Mouse (Mus musculus) forebrain, embryonic 11.5 days (tissue): ENCODE data around the gene Brix1. TPM values are rescaled to one million over a fixed set of nuclear protein-coding genes. Genes with fewer than 3 reads are reported as not detected.
"Not testable (repeated sequence)": the region's sequence is repeated elsewhere in the genome, so short reads cannot be mapped to it uniquely, and the experiment has no call there.

Experiments
- ATAC-seq: fragments of 200-750 bp; cut with Nextera tagmentation; replicated peaks from 2 replicates; pipeline ENCODE4 v1.8.0; 2017; ENCODE audit warnings: moderate TSS enrichment; ENCODE audit not compliant: low FRiP score
- DNase-seq: peaks from one replicate; pipeline ENCODE4 v3.0.0-alpha.2; 2017; ENCODE audit warnings: low spot score
- H3K27ac ChIP-seq: fragments of 300-500 bp; sonication (generic); 2 replicates; pipeline ENCODE4 v1.5.1; 2014; ENCODE audit warnings: low read depth, low read length
- H3K27me3 ChIP-seq: fragments of 300-500 bp; sonication (generic); 2 replicates; pipeline ENCODE4 v1.6.1; 2014; ENCODE audit warnings: mild to moderate bottlenecking, low read length, mixed read lengths; ENCODE audit not compliant: control insufficient read depth, insufficient read depth
- H3K36me3 ChIP-seq: fragments of 300-500 bp; sonication (generic); 2 replicates; pipeline ENCODE4 v1.6.1; 2014; ENCODE audit warnings: mild to moderate bottlenecking, low read length, moderate library complexity, mixed read lengths; ENCODE audit not compliant: control insufficient read depth, insufficient read depth
- H3K4me1 ChIP-seq: fragments of 300-500 bp; sonication (generic); replicated peaks from 2 replicates; pipeline ENCODE4 v1.6.1; 2014; ENCODE audit warnings: low read length, mixed read lengths; ENCODE audit not compliant: control insufficient read depth, insufficient read depth
- H3K4me2 ChIP-seq: fragments of 300-500 bp; sonication (generic); 2 replicates; pipeline ENCODE4 v1.6.1; 2014; ENCODE audit warnings: low read depth, mild to moderate bottlenecking, low read length, moderate library complexity, mixed read lengths; ENCODE audit not compliant: severe bottlenecking
- H3K4me3 ChIP-seq: fragments of 300-500 bp; sonication (generic); 2 replicates; pipeline ENCODE4 v1.5.1; 2014; ENCODE audit warnings: low read depth, low read length
- H3K9ac ChIP-seq: fragments of 300-500 bp; sonication (generic); 2 replicates; pipeline ENCODE4 v1.6.1; 2014; ENCODE audit warnings: low read length
- H3K9me3 ChIP-seq: fragments of 300-500 bp; sonication (generic); 2 replicates; pipeline ENCODE4 v1.6.1; 2016; ENCODE audit warnings: low read length, mixed read lengths; ENCODE audit not compliant: control insufficient read depth
- WGBS: fragments of 180-500 bp; shearing (Covaris S2); extraction: QIAGEN DNeasy Blood & Tissue Kit; methylation state at CpG from one replicate; pipeline ENCODE4 v1.1.7; 2014; 5-methylcytosine and 5-hydroxymethylcytosine counted together
- polyA plus RNA-seq: library from polyadenylated mRNA; unstranded; fragments of >200 nt; fragmentation: Nextera tagmentation; extraction: Ambion mirVana; gene quantifications from 2 replicates; pipeline ENCODE4 v1.2.1, GENCODE M21; 2014

Gene Brix1
- polyA plus RNA-seq, 1 experiment from 2014 or later: 146 TPM

- H3K4me2 ChIP-seq: no peak overlapping the region
- H3K4me1 ChIP-seq: no peaks in the 10 kb centered on the region
- H3K9me3 ChIP-seq: no peaks in the 10 kb centered on the region
- no peak overlapping the region for H3K9ac ChIP-seq
- H3K36me3 ChIP-seq: peaks cover 3% of the 10 kb centered on the region
- WGBS: 84% methylated on average over 5 of the region's 5 CpGs
- H3K27ac ChIP-seq: no peak overlapping the region
- H3K27me3 ChIP-seq: no peaks in the 10 kb centered on the region
- ATAC-seq (no peak), DNase-seq (no peak)
- no peak overlapping the region for H3K4me3 ChIP-seq
Observed at GRCm38 (mm10) chr15:10500035-10500434, 14.3 kb upstream of the Brix1 start.

GRCm38 (mm10) chr15:10499593-10499992, 13.8 kb upstream of the Brix1 start:
- ATAC-seq (no peak), DNase-seq (no peak)
- 79% methylated on average over 5 of the region's 5 CpGs for WGBS
- Histone ChIP-seq H3K9me3 (no peaks in the 10 kb centered on the region), H3K4me3 (no peak overlapping the region), H3K27ac (no peak overlapping the region), H3K9ac (no peak overlapping the region), H3K4me1 (no peaks in the 10 kb centered on the region), H3K27me3 (no peaks in the 10 kb centered on the region), H3K36me3 (peaks cover 3% of the 10 kb centered on the region), H3K4me2 (no peak overlapping the region)

GRCm38 (mm10) chr15:10496696-10497095, 10.9 kb upstream of the Brix1 start:
- H3K9me3 ChIP-seq, DNase-seq, H3K4me2 ChIP-seq, H3K9ac ChIP-seq, H3K4me1 ChIP-seq, H3K36me3 ChIP-seq, H3K27me3 ChIP-seq, H3K27ac ChIP-seq, H3K4me3 ChIP-seq, ATAC-seq: not testable (repeated sequence)
- 95% methylated on average over 1 of the region's 1 CpGs for WGBS

GRCm38 (mm10) chr15:10495944-10496343, 10.2 kb upstream of the Brix1 start:
- DNase-seq: no peak
- ATAC-seq: no peak
- H3K9ac ChIP-seq: no peak overlapping the region
- H3K36me3 ChIP-seq: peaks cover 6% of the 10 kb centered on the region
- H3K4me2 ChIP-seq: no peak overlapping the region
- no peaks in the 10 kb centered on the region for H3K27me3 ChIP-seq
- no peak overlapping the region for H3K27ac ChIP-seq
- WGBS: 93% methylated on average over 11 of the region's 11 CpGs
- H3K4me3 ChIP-seq: no peak overlapping the region
- H3K9me3 ChIP-seq: no peaks in the 10 kb centered on the region
- no peaks in the 10 kb centered on the region for H3K4me1 ChIP-seq

GRCm38 (mm10) chr15:10490101-10490500, 4.4 kb upstream of the Brix1 start:
- Histone ChIP-seq H3K36me3 (peaks cover 2% of the 10 kb centered on the region; the same call in 1 of the 2 replicates), H3K27ac (no peak overlapping the region), H3K4me1 (peaks cover 2% of the 10 kb centered on the region; the same call in 1 of the 2 replicates), H3K4me2 (no peak overlapping the region), H3K27me3 (no peaks in the 10 kb centered on the region), H3K9me3 (no peaks in the 10 kb centered on the region), H3K4me3 (no peak overlapping the region), H3K9ac (no peak overlapping the region)
- DNase-seq (no peak), ATAC-seq (no peak)
- WGBS: 93% methylated on average over 5 of the region's 5 CpGs

GRCm38 (mm10) chr15:10487246-10487645, 1.5 kb upstream of the Brix1 start:
- Histone ChIP-seq H3K27me3 (no peaks in the 10 kb centered on the region), H3K4me3 (no peak overlapping the region), H3K9me3 (no peaks in the 10 kb centered on the region), H3K36me3 (peaks cover 2% of the 10 kb centered on the region; the same call in 1 of the 2 replicates), H3K4me2 (peak overlapping the region; percentile 87), H3K9ac (no peak overlapping the region), H3K4me1 (peaks cover 6% of the 10 kb centered on the region; the same call in 1 of the 2 replicates), H3K27ac (no peak overlapping the region)
- ATAC-seq: no peak
- 71% methylated on average over 2 of the region's 2 CpGs for WGBS
- no peak for DNase-seq

GRCm38 (mm10) chr15:10486365-10486839, 655 bp upstream of the Brix1 start:
- Histone ChIP-seq H3K4me1 (peaks cover 6% of the 10 kb centered on the region; the same call in 1 of the 2 replicates), H3K9ac (peak overlapping the region; percentile 83), H3K36me3 (no peaks in the 10 kb centered on the region), H3K4me3 (peak overlapping the region; percentile 61), H3K9me3 (no peaks in the 10 kb centered on the region), H3K27me3 (no peaks in the 10 kb centered on the region), H3K27ac (no peak overlapping the region; the same call in 1 of the 2 replicates), H3K4me2 (peak overlapping the region; percentile 87)
- ATAC-seq (peak; percentile 53), DNase-seq (no peak)
- 2% methylated on average over 18 of the region's 18 CpGs for WGBS

GRCm38 (mm10) chr15:10470941-10471340, 14.8 kb downstream of the Brix1 start:
- 12% methylated on average over 3 of the region's 3 CpGs for WGBS
- ATAC-seq: peak; percentile 45
- Histone ChIP-seq H3K9me3 (no peaks in the 10 kb centered on the region), H3K27me3 (no peaks in the 10 kb centered on the region), H3K4me1 (no peaks in the 10 kb centered on the region), H3K36me3 (peaks cover 3% of the 10 kb centered on the region; the same call in 1 of the 2 replicates), H3K9ac (peak overlapping the region; percentile 80), H3K4me3 (peak overlapping the region; percentile 81), H3K4me2 (peak overlapping the region; percentile 81), H3K27ac (no peak overlapping the region; the same call in 1 of the 2 replicates)
- no peak for DNase-seq

- H3K36me3 ChIP-seq: peaks cover 1% of the 10 kb centered on the region; the same call in 1 of the 2 replicates
- peak; percentile 94 for ATAC-seq
- WGBS: 0% methylated on average over 46 of the region's 87 CpGs
Observed at GRCm38 (mm10) chr15:10470151-10470831, 15.5 kb downstream of the Brix1 start, which contains the start of gene Dnajc21. Gene Dnajc21 (minus strand): TSS chr15:10470516.

More at GRCm38 (mm10) chr15:10470151-10470831, 15.5 kb downstream of the Brix1 start, which contains the start of gene Dnajc21:
- peak within 1 kb of the TSS; percentile 62 for H3K27ac ChIP-seq
- no peaks in the 10 kb centered on the region for H3K9me3 ChIP-seq
- DNase-seq: peak; percentile 93
- peak within 1 kb of the TSS; percentile 81 for H3K4me2 ChIP-seq
- H3K27me3 ChIP-seq: no peaks in the 10 kb centered on the region
- peak within 1 kb of the TSS; percentile 81 for H3K4me3 ChIP-seq
- peak within 1 kb of the TSS; percentile 80 for H3K9ac ChIP-seq
- no peaks in the 10 kb centered on the region for H3K4me1 ChIP-seq
